Mouse (Mus musculus) right cerebral cortex, postnatal 4 days (tissue): ENCODE results near the gene Cdh22.
A peak's percentile ranks its signal among the peaks of the same experiment; 100 is the strongest.

Experiments
- DNase-seq: peaks from one replicate; pipeline ENCODE4 v3.0.0-alpha.2; 2022

The Cdh22 gene

DNA sequence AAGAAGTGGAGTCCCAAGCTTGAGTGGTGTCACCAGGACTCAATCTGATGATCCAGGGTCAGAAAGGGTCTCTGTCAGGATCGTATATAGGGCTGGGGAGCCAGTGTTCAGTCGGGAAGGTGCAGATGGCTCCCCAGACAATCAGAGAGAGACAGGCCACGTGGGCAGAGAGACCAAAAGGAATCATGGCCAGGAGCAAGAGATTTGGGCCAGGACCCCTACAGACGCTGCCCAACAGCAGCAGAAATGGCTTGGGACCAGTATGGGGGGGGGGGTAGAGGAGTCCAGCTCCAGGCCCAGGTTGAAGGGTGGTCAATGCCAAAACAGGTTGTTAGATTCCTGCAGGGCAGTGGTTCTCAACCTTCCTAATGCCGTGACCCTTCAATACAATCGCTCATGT, 29.2 kb downstream of the Cdh22 start:
- no peak for DNase-seq

DNA sequence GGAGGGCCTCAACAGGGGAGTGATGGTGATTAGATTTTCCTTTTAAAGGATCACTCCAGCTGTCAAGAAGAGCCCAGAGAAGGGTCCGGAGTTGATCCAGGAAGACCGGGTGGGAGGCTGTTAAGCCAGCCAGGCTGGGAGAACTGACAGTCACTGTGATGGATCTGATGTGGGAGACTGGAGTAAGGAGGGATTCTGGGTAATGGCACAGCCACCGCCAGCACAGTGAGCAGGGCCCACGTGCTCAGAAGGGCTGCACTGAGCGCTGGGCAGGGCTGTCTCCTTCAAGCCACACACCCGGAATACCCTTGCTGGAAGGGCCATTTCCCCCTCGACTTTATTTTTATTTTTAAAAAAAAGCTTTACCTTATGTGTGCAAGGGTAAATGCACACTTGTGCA, 29.7 kb downstream of the Cdh22 start:
- no peak for DNase-seq

DNA sequence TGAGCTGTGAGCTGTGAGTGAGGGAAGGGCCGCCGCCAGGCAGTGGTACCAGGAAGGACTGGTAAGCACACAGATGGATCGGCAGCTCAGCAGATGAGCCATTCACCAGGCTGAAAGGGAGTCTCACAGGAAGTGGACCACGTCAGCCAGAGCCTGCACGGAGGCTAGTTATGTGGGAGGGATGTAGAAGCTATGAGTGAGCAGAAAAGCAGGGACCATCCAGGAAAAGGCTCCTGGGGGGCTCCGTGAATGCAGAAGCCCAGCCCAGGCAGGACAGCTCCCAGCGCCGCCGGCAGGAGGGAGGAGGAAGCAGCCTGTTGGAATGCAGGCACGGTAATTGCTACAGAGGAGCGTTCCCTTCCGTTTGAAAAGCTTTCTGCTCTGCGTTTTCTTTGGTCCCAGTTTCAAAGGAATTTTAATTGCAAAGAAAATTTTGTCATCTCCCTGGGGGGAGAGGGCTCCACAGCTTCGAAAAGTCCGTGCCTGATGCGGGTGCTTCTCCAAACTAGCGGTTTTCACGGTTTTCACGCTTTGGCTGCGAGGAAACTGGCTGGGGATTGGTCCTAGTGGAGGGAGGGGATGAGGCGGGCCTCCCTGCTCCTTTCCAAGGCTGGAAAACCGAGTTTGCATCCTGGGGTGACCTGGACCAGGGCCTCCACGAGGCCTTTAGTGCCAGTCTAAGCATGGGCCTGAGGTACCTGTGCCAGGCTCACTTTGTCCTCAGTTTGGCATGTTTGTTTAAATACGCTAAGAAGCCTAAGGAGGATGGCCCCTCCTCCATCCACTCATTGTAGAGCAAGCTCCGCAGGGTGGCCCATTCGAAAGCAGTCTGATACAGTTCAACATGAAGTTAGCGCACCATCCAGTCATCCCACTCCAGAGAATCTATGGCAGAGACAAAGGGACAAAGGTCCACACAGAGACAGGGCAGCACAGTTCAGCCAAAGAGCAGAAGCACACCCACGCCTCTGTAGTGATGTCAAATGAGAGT, 32.6 kb downstream of the Cdh22 start:
- peak; percentile 38 for DNase-seq

DNA sequence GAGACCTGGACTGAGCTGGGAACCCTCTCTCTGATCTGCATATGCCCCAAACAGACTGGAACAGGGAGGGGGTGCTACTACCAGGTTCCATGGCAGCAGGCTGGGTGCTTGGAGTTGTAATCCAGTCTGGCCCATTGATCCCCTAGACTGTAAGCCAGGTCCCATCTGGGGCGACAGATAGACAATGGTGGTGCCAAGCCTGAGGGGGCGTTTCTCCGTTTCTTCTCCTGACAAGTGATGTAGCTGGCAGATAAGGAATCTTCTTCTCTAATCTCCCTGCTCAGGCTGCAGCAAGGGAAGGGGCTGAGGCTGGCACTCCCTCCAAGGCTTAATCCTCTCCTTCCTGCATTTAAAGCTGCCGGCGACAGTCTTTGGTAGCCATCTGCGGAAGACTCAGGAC, 37.1 kb downstream of the Cdh22 start:
- no peak for DNase-seq

DNA sequence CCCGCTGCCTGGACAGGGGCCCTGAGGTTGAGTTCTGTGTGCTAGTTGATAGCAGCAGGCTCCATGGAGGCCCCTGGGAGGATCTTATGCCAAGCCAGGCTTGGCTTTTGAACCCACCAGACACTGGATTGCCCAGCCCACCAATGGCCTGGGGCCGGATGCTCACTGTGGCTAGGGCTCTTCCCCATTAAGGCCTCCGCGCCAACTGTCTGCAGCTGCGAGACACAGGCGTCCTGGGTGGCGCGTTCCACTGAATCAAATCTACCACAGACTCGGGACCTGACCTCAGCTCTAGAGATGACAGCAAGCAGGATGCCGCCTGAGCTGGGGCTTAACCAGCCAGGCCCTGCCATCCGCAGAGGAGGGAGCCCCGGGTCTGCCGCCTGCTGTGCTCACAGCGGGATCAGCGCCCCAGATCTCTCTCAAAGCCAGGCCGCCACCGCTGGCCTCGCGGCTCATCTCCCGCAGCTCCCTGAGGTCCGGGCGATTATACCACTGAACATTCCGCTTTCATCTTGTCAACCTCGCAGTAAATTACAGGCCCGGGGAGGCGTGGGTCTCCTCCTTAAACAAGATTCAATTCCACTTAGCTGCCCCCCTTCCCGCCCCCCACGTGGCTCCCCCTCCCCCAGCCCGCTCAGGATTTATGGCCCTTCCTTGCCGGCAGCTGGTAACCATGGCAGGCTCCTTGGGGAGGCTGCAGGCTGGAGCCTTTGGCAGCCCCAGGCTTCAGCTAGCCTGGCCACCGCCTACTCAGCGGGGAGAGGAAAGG, 39.1 kb downstream of the Cdh22 start:
- DNase-seq: peak; percentile 20

DNA sequence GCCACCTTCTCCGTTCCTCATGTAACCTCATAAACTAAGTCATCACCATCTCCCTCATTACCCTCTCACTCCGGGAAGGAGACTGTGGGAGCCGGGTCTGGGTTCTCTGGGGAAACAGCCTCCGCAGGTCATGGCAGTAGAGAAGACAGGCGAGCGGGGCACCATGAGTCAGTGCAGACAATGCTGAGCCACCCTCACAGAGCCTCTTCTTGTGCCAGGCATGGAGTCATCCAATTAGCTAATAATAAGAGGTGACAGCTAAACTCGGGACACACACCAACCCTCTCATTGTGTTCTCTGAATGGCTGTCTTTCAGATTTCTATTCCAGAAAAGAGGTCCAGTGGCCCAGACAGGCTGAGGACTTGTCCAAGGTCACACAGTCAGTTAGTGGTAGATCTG, 43.2 kb downstream of the Cdh22 start:
- no peak for DNase-seq

DNA sequence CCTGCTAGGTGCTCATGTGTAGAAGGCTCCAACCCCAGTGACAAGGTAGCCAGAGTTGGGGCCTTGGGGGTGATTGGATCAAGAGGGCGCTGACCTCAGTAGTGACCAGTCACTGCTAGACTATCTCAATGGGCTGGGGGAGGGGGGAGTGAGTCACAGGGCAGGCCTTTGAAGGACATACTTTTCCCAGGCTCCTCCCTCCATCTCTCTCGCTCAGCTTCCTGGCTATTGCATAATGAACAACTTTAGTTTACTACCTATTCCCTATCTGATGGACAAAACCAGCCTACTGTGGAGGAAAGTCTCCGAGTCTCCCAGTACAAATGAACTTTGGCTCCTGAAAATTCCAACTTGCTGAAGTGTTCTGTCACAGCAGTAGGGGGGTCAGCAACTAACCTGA, 45.1 kb downstream of the Cdh22 start:
- no peak for DNase-seq

DNA sequence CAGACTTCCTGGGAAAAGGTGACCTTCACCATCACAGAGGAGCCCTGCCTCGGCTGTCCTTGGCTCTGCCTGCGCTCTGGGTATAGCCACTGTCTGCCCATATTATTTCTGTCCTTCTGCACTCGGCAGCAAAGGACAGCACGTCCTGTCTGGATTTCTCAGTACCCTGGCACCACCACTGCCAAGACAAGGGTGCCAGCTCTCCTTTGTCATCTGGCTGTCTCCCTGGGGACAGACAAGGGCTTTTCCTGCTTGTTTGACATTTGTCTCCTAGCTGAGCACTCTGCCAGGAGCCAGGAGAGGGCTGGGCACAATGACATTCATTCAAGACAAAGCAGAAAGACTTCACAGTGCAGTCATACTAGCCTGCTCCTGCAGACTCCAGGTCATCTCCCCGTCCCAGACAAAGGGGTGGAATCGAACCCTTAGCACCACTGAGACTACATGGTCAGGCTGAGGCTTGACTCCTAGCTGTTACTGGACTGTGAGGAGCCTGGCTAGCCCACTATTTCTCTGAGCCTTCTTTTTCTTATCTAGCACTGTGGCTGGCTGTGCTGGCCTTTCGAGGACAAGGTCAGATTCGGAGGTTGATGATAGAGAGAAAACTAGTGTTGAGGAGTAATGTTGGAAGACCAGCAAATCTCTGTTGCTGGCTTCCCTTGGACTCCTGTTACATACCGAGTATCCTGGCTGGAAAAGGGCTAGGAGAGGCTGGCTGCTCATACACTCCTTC, 46.8 kb downstream of the Cdh22 start:
- no peak for DNase-seq

DNA sequence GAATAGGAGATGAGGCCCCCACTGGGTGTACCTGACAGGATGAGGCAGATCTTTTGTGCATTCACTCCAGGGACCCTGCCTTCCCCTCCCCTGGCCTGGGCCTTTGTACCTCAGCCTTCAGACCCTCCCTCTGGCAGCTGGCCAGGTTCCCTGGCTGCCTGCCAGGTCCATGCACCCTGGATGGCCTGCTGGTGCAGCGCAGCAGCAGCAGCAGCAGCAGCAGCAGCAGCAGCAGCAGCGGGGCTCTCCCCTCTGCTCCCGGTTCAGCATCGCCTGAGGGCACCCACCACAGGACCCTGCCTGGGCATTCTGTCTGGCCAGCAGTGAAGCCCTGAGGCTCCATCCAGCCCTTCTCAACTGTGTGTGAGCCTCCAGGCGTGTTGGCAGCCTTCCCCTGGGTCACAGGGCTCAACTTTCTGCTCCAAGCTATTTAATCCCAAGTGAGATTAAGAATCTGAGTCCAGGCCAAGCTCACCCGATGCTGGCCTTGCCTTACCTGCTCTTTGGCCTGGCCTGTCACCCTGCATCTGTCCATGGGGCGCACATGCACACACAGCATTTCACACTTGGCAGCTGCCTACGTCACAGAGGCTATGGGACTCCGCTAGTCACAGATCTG, 50.5 kb downstream of the Cdh22 start:
- peak; percentile 63 for DNase-seq

DNA sequence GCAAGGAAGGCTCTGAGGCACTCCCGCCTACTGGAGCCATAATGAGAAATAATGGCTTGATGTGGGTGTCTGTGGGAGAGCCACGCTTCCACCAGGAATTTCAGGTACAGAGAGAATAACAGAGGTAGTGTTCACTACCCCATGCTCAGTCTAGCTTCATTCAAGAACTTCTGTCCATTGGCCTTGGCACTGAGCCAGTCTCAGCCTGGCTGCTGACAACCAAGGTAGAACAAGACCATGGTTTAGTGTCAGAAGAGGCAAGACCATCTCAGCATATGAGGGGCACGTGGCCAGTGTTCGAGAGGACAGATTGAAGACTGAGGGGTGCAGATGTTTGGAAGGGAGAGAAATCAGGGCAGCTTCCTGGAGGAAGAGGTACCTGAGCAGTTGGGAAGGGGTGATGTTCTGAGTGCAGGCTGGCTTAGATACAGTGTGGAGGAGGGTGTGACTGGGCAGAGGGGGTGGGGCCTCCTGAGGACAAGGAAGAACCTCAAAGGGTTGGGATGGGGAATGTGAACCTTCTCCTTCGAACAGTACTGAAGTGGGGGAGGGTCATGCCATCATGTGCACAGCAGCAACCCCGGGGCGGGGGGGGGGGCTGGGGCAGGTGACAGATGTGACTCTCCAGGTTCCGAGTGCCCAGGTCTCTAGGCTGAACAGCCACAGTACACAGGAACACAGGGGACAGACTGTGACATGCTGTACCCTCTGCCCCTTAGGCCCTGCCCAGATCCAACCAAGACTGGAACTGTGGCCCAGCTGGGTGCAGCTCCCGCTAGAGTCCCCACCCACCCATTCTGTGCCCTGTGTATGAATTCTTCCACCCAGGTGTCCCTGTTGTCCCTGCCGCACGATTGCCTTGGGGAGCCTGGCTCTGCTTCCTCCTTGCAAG, 52.3 kb downstream of the Cdh22 start:
- DNase-seq: no peak

DNA sequence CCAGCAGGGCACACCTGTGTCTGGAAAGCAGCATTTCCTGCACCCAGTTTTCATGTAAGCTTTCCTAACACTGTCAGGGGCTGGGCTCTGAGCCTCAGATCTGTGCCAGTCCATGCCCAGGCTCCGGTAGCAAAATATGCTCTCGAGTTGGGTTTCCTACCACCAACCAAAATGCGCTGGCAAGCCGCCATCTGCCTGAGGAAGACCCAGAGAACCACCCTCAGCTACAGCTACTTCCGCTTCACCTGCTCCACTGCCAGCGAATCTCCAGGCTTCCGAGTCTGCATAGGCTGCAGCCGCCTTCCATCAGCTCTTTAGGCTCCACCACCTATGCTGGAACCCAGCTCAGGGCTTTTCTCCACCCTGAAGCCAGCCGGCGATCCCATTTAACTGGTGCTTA, 55.4 kb downstream of the Cdh22 start:
- peak; percentile 41 for DNase-seq

DNA sequence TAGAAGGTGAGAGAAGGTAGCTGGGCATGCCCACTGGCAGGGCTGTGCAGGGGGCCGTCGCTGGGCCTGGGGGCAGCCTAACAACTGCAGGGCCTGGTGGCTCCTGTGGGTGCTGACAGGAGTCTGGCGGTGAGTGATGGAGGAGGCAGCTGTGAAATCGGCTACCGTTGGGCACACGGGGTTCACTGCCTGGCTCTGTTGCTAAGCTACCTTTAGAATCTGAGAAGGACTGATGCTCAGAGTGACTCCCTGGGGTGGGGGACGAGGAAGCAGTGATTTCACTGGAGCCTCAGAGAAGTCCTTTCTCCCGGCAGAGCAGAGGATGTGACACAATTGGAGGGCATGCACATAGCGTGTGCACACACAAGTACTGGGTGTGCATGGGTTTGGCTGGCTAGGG, 57.7 kb downstream of the Cdh22 start:
- no peak for DNase-seq

DNA sequence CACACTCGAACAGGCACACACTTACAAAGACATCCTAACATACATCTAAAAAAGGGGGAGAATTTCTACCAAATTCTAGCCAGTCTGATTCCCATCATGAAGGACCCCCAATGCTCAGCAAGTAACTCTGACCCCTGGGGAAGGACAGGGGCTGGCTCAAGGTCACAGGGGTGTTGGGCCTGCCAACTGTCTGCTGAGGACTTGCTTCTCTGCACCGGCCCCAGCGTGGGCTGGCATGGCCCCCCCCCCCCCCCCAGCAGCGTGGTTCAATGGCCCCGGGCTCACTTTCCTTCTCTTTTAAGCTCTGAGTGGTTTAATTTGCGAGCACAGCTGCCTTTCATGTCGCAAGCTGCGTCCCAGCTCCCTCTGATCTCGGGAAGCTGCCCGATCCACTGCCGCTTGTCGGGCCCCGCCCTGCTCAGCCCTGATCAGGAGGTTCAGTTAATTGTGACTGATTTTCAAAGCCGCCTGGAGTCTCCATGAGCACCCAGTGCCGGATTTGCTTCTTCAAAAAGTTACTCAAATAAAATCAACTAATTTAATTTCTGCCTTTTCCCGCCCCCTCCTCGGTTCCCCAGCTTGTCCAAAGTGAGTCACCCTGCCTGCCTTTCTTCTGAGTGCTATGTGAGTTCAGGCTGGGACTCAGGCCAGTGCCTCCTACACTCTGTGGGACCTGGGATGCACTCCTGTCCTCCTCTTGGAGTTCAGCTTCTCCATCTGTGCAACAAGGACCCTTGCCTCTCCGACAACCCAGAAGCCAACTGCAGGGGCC, 67.8 kb downstream of the Cdh22 start:
- DNase-seq: no peak

DNA sequence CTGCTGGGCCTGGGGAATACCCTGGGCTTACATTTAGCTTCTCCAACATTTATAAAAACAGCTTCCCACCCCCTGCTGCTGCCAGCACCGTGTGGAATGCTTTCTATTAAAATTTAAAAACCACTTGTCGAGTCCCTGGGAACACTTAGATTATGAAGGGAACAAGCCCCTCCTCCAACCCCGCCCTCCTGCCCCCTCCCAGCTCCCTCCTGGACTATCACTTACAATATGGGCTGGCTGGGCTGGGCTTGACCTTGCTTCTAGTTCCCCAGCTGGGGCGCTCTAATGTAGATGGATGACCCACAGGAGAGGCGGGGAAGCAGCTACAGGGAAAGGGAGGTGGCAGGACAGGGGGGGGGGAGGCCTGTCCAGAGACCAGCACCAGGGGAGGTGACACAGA, 72.4 kb downstream of the Cdh22 start:
- no peak for DNase-seq

DNA sequence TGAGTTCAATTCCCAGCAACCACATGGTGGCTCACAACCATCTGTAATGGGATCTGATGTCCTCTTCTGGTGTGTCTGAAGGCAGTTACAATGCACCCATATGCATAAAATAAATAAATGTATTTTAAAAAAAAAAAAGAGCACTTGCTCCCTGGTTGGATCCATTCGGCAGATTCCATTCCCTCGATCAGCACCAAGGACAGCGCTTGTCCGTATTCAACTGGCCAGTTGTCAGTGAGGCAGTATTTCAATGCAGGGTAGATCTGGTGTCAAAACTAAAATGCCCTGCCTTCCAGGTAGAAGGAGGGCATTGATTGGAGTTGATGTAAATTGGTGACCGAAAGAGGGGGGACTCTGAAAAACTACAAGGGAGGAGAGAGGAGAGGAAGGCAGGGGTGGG, 74.2 kb downstream of the Cdh22 start:
- DNase-seq: no peak

DNA sequence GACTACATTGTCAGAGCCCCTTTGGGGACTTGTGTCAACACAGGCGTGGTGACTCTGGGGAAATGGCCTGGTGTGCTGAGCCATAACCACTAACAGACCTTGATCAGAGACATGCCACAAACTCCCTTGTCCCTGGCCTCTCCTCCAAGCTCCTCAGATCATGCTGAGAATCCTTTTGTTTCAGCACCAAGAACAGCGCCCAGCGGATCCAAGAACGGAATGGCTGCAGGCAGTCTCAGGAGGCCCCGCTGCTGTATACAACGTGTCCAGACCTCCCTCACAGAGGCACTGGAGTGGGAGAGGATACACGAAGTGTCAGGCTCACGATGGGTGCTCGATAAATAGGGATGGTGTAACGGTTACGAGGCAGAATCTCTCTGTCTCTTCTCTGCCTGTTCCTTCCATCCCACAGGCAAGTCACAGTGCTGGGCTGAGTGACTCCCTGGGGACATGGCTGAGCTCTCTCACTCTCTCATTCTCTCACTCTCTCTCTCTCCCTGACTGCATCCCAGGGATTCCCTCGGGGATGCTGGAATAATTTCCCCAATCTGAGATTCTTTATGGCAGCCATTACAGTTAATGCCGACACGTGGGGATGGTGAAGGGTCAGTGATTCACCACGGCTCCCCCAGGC, 75.5 kb downstream of the Cdh22 start:
- peak; percentile 30 for DNase-seq

DNA sequence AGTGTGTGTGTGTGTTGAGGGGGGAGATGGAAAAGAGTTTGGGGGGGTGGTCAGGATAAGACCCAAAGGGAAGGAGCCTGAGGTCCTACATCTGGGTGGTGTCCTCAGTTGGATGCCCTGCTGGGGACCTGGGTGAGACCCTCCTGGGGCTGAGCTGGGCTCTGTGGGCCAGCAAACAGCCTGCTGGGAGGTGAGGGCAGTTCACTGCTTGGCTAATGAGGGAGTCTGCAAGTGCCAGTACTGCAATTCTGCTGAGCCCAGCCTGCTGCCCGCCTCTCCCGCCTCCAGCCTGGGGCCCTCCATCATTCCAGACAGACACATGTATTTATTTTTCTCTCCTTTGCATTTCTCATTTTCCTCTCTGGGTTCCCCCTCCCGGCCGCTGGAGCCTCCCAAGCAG, 76.3 kb downstream of the Cdh22 start:
- DNase-seq: no peak

DNA sequence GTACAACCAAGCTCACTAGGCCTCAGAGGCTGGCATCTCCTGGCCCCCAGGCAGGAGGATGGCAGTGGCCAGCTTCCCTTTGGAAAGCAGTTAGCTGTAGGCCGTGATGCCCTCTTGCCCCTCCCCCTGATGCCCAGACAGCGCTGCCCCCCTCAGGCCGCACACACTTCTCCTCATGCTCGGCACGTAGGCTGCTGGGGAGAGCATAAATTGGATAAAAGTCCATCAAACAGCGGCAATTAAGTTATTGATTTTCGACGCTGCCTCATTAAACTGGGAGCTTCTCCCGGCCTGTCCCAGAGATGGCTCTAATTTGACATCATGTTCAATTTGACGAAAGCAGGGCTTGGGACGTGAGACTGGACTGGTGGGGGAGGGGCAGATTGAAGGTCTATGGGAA, 76.8 kb downstream of the Cdh22 start:
- no peak for DNase-seq

DNA sequence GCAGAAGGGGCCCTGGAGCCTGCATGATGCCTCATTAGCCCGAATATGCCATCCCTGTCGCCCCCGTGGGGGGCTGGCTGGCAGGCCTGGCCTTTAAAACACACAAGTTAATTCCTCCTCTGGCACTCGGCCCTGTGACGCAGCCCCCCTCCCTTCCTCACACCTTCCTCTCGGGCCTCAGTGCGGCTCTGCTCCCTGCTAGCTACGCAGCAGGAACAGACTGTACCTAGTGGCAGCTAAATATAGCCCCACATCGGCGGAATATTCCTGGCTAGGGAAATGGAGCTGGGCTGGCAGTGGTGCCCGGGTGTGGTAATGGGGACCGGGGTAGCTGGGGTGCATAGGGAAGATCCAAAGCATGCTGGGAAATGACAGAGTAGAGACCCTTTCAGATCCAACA, 81.6 kb downstream of the Cdh22 start:
- DNase-seq: no peak

DNA sequence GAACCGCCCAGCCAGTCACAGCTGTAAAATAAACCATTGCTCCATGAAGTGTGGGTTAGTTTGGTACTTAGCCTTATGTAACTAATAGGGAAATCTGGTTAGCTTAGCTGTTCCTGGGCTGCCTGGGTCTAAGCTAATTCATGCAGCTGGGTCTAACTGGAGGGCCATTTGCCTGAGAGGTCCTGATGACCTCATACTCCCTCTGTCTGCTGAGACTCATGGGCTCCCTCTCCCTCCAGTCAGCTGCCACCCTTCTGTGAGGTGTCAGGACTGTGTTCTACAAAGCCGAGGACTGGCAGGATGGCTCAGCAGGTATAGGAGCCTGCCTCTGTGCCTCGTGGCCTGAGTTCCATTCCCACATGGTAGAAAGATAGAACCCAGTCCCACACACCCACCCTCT, 84.9 kb downstream of the Cdh22 start:
- no peak for DNase-seq

DNA sequence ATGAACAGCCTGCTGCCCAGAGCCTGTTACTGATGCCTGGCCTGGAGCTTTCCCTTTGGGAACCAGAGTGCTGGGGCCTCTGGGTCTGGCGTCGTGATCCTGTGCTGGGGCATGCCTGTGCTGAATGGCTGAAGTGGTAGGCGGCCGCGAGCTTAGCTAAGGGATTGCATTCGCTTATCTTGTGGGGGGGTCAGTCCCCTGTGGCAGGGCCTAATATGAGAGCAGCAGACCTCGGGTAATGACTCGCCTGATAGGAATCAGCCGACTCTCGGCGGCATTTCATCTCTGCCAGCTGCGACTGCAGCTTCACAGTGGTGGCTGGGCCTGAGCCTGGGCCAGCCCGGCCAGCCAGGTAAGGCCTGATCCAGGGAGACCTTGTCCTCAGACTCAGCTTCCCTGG, 88.8 kb downstream of the Cdh22 start:
- DNase-seq: no peak
